Mouse (Mus musculus): Measurements from ENCODE around the gene Cntnap2.
A peak's percentile ranks its signal among the peaks of the same experiment; 100 is the strongest.

Gene Cntnap2

DNA sequence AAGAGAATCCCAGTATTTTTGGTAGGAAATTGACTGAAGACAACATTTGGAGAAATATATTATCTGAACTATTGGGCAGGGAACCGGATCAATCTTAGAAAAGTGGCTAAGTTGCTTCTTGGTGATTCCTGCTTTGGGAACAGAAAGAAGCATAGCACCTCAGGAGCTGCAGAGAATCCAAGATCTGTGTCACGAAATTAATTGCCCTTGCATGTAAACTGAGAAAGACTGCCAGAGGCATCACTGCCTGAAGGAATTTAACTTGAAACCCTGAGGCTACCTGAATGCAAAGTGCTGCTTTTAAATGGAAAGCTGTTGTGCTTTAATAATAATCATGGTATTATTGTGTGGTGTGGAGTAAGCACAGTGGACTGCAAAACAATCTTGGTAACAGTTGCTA lies 286.2 kb downstream of the Cntnap2 start:
- no peak for DNase-seq

DNA sequence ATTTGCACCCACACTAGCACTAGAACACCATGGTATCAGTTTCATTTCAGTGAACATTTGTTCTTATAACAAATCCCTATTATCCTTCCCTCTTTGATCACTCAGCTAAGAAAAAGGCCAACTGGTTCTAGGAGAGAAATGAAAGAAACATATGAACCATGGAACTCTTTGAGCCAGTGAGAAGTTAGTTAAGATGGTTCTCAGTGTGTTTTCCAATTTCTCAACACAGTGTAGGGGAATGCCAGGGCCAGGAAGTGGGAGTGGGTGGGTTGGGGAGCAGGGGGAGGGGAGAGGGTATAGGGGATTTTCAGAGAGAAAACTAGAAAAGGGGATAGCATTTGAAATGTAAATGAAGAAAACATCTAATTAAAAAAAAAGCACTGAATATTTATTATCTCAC lies 286.8 kb downstream of the Cntnap2 start:
- no peak for DNase-seq

DNA sequence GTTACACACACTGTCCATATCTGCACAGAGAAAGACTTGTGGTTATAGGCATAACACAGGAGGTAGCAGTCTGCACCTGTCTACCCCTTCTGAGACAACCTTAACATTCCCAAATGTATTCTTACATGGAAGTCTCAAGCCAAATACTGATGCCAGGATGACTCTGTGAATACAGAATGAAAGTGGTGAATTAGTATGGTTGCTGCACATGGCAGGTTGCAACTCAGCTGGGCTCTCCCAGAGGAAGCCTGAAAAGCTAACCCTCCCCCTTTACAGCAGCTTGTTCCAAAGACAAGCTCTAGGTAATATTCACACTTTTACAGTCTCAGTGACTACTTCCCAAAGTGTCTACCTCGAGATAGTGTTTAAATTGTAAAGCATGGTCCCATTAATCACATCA lies 307.3 kb downstream of the Cntnap2 start:
- DNase-seq: peak; percentile 4

DNA sequence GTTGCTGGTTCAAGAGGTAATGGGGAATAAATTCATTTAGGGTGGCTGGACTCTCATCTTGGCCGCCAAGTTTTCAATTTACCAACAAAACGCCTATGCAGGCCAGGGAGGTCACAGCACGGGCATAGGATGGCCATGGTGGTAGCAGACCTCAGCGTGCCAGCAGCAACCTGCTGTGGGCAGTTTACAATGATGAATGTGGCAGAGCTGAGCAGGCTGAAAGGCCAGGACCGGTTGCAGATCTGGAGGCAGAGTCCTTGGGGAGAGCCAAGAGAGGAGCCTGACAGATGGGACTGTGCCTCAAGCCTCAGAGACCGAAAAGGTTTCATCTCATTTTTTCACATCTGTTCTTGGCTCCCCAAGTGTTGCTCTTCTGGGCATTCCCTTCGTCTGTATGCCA lies 322.0 kb downstream of the Cntnap2 start:
- DNase-seq: peak; percentile 32

DNA sequence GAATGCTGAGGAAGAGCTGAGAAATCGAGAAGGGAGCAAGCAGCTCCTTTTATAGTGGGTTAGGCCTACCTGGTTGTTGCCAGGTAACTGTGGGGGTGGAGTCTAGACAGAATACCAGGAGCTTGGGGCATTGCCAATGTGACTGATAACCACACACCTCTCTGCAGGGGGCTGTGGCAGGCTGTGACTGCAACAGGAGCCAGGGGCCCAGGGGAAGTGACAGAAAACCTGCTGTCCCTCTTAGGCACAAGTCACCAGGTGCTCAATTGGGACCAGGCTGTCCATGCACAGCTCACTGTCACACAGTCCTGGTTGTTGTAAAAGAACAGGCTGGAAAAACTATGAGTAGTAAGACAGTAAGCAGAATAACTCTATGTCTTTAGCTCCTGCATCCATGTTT lies 329.9 kb downstream of the Cntnap2 start:
- DNase-seq: peak; percentile 18

DNA sequence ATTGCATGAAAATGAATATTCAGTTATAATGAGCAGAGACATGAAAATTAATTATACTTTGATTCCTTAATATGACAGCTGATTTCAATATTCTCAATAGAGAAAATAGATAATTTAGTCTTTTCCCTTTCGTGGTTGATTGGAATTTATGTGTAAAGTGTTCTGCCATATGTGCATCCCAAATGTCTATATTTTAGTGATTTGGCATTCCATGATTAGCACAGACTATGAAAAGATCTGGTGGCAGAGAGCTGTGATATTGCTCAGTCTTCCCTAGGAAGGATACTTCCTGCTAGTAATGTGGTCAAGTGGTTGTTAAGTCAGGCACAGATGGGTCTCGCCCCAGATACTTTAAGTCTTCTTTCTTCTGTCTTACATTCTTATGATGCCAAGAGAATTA lies 354.5 kb downstream of the Cntnap2 start:
- no peak for DNase-seq

DNA sequence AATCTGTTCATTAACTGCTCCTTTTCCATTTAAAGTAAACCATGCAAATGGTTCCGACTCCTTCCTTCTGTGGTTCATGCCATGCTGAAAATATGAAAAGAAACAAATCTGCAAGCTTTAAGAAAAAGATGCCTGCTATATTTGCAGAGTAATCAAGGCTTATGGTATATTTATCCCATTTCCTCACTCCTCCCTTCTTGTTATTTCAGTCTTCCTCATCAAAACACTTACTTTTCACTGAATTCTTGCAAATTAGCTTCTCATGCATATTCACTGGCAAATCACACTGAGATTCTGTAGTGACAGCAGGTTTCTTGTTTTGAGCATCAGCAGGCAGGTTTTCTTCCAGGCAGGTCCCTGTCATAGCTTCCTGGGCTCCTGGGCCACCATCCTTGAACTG lies 396.3 kb downstream of the Cntnap2 start:
- DNase-seq: no peak

DNA sequence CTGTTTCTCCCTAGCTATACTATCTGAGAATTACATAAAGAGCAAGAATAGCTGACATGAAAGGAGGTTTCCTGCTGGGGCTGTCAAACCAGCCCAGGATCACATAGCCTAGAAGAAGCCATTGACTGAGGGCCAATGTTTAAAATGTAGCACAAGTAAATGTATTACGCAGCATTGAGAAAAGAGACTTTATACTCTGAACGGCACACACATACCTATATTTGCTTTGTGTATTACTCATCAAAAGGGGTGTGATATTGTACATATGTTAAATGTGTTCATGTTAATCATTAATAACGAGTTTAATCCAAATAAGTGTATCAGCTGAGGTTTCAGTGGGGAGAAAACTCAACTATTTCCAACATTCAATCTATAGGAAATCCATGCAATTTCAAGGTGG lies 459.1 kb downstream of the Cntnap2 start:
- no peak for DNase-seq

DNA sequence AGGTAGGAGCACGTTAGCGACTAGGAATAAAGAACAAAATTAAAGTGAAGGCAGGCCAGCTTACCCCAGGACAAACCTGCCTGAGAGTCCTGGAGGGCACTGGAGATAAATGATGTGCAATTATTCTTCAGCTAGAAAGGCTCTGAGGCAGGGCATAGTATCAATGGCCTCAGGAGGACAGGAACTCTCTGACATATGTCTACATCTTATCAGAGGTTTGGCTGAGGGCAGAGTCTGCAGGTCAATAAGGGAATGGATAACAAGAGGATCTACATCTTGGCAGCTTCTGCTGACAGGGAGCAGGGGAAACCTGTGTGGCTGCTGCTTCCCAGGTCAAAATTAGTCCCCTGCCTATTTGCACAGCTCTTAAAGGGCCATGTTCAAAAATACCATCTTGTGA lies 477.8 kb downstream of the Cntnap2 start:
- no peak for DNase-seq

DNA sequence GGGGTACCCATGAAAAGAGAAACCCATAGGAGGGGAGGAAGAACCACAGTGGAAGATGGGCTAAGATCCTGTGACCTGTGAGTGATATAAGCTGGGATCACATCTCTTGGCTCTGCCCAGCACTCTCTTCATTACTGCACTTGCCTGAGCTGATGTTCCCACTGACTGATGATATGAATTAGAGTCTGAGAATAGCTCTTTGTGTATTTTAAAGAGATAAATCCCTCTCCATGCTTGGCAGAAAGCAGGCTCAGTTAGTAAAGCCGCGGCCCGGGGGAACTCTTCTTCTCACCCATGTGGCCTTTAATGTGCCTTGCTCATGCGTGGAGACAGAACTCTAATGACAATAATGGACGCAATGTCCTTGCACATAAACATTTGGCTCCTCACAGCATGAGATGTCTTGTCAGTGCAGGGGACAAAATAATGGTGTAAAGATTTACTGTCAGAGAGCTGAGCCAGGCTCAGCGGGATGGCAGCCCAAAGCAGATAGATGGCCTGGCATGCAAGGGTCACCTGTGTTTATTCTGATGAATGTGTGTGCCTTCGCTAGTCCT lies 485.2 kb downstream of the Cntnap2 start:
- peak; percentile 19 for DNase-seq

DNA sequence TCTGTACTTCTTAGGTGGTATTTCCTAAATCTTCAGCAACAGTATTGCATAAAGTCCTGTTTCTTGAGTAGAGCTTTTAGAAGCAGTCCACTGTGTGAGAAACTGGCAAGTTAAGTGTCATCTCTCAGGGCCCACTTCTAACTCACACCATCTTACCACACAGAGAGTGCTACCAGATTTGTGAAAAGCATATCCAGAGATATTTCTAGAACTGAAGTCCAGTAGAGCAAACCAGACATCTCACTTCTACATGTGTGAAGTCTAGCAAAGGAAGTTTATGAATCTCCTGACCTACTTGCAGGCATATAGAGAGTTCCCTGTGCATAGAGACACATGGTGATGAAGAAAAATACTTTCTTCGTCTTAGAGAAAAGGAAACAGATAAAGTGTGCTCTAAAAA lies 500.6 kb downstream of the Cntnap2 start:
- no peak for DNase-seq

DNA sequence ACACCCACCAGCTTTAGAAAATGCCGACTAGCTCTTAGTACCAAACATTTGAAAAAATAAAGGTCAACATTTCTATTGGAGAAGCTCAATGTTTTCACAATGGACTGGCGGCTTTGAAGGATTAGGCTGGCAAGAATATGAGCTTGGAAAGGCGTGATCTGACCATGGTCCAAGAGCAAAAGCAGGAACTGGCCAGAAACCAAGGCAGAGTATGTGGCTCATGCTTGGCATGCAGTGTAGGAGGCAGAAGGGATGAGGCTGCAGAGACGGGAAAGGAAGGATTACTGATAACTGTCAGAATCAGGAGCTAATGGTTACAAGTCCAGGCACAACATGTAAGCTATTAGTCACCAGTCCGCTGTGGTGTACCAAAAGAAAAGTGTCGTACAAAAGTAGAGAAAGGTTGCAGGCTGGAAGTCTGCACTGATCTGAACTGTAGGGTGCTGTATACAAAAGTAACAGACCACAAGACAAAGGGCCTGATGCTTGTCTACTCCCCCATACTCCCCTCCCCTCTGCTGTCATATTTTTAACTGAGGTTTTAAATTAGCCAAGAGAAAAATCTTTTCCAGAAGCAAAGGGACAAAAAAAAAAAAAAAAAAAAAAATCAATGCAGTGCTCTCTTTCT lies 525.4 kb downstream of the Cntnap2 start:
- peak; percentile 61 for DNase-seq

DNA sequence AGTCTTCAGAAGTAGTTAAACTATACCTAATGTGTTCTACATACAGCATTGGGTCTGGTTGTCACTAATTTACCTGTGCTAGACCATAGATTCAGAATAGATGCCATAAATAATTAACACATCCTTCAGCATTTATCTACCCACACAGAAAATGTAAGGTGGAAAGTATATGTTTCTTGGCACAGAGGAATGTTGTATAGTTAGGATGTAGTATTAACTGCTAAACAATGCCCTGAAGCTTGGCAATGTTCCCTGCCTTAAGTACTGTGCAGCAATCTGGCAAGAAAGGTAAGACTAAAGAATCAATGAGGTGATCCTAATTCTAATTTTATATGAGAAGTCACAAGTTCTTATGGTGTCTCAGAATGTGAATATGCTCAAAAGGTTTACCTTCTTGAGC lies 529.9 kb downstream of the Cntnap2 start:
- no peak for DNase-seq

DNA sequence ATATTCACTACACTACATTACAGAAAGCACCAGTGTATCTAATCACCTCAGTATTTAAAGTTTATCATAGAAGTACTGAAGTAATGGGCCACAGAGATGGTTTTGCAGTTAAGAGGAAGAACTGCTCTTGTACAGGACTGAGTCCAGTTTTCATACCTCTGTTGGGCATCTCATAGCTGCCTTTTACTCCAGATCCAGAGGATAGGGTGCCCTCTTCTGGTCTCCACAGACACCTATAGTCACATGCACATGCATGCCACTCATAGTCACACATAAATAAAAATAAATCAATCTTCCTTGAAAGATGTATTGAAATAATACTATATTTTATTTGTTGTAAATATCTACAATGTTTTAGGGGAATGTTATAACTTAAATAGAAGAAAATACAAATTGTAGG lies 587.9 kb downstream of the Cntnap2 start:
- DNase-seq: no peak

DNA sequence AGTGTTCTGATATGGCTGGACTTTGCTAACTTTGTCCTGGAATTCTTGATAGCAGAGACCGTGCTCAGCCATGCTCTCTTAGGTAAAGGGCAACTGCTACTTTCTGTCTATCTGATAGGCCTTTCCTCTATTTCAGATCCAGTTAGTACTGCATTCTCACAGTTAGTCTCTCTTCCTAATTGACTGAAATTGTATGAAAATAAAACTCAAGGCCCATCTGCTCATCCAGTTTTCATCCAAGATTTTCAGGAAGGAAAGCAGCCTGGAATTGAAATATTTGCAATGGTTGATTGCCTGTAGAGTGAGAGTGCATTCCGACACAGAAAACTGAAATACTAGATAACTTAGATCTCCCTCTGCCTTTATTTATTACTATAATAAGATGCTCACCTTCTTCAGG lies 589.3 kb downstream of the Cntnap2 start:
- DNase-seq: no peak

DNA sequence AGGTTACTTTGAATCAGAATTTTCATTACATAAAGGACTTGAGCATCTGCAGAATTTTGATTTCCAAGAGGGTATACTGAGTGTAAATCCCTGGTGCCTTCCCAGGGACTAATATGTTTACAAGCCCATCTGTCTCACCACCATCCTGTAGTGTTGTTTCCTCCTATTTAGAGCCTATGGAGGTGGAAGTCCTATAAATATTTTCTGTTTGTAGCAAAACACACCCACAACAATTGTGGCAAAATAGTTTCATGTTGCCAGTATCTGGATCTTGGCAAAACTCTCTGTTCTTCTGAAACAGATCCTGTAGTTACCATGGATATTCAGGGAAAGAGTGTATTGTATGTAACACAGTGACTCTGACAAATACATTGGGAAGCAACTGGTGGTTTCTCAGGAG lies 641.1 kb downstream of the Cntnap2 start:
- DNase-seq: no peak

DNA sequence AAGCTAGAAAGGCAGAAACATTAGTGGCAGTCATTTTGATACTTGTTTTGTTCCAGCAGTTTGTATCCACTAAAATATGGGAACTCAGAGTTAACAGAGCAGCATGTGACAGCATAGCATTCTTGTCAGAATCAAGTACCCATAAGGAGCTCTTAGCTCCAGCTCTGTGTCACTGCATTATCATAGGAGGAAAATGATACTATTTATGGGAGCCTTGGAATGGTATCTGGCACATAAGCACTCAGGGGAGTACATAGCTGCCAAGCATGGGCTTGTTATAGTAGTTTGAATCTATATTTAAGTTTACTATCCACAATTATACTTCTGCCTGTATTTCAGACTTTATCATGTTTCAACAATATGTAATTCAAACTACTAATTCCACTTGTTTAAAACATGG lies 732.5 kb downstream of the Cntnap2 start:
- DNase-seq: no peak

DNA sequence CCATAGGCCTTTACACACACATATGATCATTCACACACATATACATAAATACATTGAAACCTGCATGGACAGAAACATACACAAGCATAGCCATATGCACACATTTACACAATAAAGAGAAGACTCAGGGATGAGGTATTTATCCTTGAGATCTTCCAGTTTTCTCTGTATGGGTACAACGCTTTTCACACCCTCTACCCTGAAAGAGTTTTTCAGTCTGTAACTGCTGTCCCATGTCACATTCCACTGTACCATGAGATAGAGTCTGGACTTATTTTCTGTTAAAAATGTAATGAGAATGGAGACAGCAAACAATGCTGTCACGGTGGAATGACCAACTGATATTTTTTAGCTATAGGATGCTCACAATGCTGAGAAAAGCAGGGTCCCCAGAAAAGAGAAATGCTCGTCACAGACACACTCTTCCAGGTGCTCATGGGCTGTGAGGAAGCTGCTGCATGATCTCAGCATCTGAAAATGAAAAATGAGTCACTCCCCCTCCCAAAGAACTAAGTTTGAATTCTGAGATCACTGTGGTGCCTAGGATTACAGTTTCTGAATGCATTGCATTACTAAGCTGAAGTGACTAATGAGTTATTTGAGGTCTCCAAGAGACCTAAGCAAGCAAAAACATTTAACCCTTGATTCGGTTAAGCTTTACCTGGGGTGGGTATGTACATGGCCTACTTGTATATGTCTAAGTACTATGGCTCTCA lies 782.6 kb downstream of the Cntnap2 start:
- DNase-seq: no peak

DNA sequence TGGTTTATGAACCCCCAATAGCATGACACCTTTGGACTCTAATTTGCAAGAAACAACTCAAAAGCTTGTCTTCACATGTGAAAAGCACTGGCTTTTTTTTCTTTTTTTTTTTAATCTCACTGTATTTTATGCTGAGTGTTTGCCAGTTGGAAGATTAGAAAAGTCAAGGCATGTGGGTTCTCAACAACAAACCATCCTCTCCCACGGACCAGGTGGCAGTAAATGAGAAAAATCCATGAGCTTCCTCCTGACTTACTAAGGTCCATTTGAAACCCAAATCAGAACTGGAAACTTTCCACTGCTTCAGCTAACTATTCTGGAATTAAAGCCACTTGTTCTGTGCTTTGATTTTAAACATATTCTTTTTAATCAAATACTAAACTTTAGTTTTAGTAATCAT lies 784.6 kb downstream of the Cntnap2 start:
- no peak for DNase-seq

DNA sequence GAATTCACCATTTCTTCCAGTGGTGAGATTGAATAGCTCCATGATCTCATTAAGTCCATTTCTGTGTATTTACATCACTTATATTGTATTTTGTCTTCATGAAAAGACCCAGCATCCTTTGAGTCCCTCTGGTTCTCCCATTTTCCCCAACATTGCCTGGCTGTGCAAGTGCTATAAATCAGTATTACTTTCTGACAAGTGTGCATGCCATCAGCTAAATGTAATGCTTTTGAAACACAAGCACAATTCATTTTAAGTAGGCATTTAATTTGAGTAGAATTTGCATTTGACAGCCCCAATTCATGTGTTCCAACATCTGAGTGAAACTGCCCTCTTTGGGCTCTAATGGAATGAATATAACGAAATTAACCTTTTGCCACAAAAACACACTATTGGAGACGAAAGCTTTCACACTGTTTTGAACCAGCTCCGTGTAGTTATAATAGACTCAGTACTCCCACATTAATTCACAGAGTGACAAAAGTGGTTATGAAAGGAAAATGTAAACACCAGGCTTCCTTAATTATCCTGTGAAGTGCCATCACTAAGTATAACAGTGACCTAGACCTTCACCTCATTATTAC lies 812.3 kb downstream of the Cntnap2 start:
- DNase-seq: no peak

DNA sequence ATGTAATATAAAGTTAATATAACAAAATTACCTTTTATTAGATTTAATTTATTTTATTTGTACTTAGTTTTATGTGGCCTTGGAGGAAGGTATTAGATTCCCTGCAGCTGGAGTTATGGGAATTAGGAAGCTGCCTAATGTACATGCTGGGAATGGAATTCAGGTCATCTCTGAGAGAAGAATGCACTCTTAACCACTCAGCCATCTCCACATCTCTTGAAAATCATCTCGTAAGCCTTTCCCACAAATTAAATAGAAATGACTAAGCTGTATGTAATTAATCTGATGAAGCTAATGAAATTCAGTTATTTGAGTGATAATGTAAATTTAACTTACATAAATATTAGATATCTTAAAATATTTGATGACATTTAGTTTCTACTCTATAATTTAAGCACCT lies 826.3 kb downstream of the Cntnap2 start:
- DNase-seq: no peak

DNA sequence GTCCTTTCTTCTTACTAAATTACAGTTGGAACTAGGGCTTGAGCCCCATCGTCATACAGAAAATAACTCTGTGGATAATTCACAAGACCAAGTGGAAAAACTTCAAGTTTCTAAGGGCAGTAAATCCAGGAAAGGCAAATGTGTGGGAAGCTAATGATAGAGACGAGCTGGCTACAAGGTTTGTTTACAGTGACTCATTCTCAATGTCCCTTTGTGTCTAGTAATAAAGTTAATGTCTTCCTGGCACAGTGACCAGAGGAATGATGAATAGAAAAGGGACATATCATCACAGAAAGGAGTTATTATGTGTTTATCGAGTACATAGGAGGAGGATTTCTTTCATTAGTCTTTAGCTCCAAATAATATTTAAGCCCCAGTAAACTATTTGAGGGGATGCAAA lies 828.7 kb downstream of the Cntnap2 start:
- no peak for DNase-seq

DNA sequence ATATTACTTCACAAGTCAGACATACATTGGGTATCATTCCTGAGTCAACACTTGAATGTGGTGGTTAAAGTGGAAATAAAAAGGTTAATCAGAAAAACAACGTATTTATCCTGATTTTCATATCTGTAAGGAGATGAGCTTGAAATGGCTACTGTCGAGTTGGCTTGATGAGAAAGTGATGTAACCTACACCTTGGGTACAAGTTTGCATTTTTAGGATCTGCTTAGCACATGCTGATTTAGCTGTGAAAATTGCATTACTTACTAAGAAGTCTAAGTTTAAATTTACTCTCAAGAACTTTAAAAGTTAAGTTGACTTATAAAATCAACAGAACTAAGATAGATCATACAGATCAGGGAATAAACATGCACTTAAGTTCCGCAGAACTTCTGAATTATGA lies 879.1 kb downstream of the Cntnap2 start:
- DNase-seq: no peak

DNA sequence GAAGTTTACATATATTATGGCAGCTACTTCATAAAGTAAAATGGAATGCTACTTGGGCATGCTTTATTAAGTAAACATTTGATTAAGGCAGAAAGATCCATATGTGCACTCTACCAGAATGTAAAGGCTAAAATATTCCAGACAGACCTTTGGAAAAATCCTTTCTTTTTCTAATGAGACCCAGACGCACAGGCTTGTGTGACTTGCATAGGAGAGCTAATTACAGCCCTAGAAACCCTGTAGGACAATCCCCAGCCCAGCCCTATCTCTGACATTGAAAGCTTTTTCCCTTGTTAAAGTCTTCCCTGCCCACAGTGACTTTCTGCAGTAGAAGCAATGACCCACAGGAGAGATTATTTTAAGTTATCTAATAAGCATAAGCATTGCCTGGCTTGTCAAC lies 879.6 kb downstream of the Cntnap2 start:
- DNase-seq: no peak
